Mouse (Mus musculus): Measurements from ENCODE around the gene Tmem30b. TPM values are rescaled to one million over a fixed set of nuclear protein-coding genes. Genes with fewer than 3 reads are reported as not detected.
A peak's percentile ranks its signal among the peaks of the same experiment; 100 is the strongest.
"Not testable (repeated sequence)": the region's sequence is repeated elsewhere in the genome, so short reads cannot be mapped to it uniquely, and the experiment has no call there.

Gene Tmem30b
- polyA plus RNA-seq, 1 experiment from 2014 or later = 2.2 TPM

DNA sequence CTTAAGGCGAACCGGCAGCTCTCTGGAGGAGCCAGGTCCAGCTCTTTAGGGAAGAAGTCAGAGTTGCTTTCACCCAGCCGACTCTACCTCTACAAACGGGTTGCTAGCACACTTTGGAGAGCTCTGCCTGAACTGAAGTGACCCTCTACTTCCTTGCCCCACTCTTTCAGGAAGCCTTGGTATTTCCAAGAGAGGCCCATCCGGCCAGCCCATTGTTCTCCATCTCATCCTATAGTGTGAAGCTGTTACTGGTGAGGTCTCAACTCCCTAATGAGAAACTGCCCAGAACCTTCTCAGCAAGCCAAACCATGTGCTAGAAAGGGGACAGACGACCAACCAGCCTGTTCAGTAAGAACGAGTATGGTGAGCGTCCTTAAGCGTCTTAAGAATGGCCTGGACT, 37.1 kb upstream of the Tmem30b start:
- H3K9ac ChIP-seq = no peak overlapping the region
- H3K36me3 ChIP-seq (replicated peaks) = no peaks in the 10 kb centered on the region
- H3K27me3 ChIP-seq = peaks cover 43% of the 10 kb centered on the region
- no peaks in the 10 kb centered on the region for H3K9me3 ChIP-seq
- H3K4me1 ChIP-seq = peaks cover 20% of the 10 kb centered on the region
- H3K27ac ChIP-seq = no peak overlapping the region
- H3K4me3 ChIP-seq (replicated peaks) = no peak overlapping the region
- no peak overlapping the region for H3K4me2 ChIP-seq
- ATAC-seq (ENCODE audit: low FRiP score) = no peak
- 77% methylated on average over 9 of the region's 9 CpGs for WGBS

DNA sequence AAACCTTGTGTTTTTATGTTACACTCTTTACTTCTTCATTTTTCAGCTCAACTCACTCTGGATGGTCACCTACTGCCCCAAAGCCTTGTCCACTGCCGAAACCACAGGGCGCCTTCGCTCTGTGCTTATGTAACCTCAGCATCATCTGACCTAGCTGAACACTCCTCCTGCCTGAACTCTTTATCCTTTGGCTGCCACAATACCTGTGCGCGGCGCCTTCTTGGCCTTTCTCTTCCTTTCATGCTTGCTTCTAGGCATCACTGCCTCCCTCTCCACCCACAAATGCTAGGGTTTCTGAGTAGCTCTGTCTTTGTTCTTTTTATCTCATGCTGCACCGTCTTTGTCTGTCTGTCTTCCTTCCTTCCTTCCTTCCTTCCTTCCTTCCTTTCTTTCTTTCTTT, 34.6 kb upstream of the Tmem30b start:
- Histone ChIP-seq H3K4me3 (replicated peaks) (no peak overlapping the region), H3K9me3 (no peaks in the 10 kb centered on the region), H3K4me2 (no peak overlapping the region), H3K27ac (no peak overlapping the region), H3K9ac (no peak overlapping the region), H3K27me3 (peaks cover 32% of the 10 kb centered on the region), H3K36me3 (replicated peaks) (no peaks in the 10 kb centered on the region), H3K4me1 (peaks cover 15% of the 10 kb centered on the region)
- WGBS = 82% methylated on average over 7 of the region's 7 CpGs
- ATAC-seq (ENCODE audit: low FRiP score) = no peak

GRCm38 (mm10) chr12:73578141-73578540, 31.9 kb upstream of the Tmem30b start:
- H3K9me3 ChIP-seq = no peaks in the 10 kb centered on the region
- no peak overlapping the region for H3K4me2 ChIP-seq
- ATAC-seq (ENCODE audit: low FRiP score) = no peak
- H3K36me3 ChIP-seq (replicated peaks) = no peaks in the 10 kb centered on the region
- WGBS = 81% methylated on average over 6 of the region's 6 CpGs
- H3K27me3 ChIP-seq = peaks cover 10% of the 10 kb centered on the region
- no peaks in the 10 kb centered on the region for H3K4me1 ChIP-seq
- no peak overlapping the region for H3K27ac ChIP-seq
- H3K4me3 ChIP-seq (replicated peaks) = no peak overlapping the region
- no peak overlapping the region for H3K9ac ChIP-seq

DNA sequence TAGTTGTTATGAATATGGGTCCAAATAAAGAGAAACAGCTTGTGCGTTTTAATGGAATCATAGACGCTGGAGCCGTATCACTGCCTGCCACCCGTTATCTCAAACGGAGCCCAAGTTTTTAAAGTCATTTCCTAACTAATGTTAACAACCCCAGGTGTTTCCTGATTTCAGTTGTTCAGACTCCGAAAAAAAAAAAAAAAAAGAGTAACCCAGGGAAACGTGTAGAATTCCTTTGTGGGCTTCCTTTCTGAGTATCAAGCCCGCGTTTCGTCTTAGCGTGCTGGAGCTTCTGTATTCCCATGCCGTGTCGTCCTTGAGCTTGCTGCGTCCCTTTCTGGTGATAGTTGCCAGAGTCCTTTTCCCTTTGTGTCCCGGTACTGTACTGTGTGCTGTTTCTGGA, 28.4 kb upstream of the Tmem30b start:
- H3K36me3 ChIP-seq (replicated peaks) = no peaks in the 10 kb centered on the region
- ATAC-seq (ENCODE audit: low FRiP score) = no peak
- no peaks in the 10 kb centered on the region for H3K27me3 ChIP-seq
- no peak overlapping the region for H3K4me2 ChIP-seq
- H3K9ac ChIP-seq = no peak overlapping the region
- no peaks in the 10 kb centered on the region for H3K4me1 ChIP-seq
- H3K9me3 ChIP-seq = no peaks in the 10 kb centered on the region
- H3K27ac ChIP-seq = no peak overlapping the region
- H3K4me3 ChIP-seq (replicated peaks) = no peak overlapping the region
- 83% methylated on average over 15 of the region's 15 CpGs for WGBS

- ATAC-seq (ENCODE audit: low FRiP score) = no peak
- H3K4me1 ChIP-seq = peaks cover 9% of the 10 kb centered on the region; the same call in 1 of the 2 replicates
- no peaks in the 10 kb centered on the region for H3K36me3 ChIP-seq (replicated peaks)
- H3K4me3 ChIP-seq (replicated peaks) = peak overlapping the region; percentile 28
- peak overlapping the region; percentile 58 for H3K4me2 ChIP-seq
- H3K9ac ChIP-seq = 0 out of 2 replicates have a peak overlapping the region, but pooled peaks have one; percentile 22
- 75% methylated on average over 11 of the region's 11 CpGs for WGBS
- 0 out of 2 replicates have a peak, but pooled peaks cover 5% of the 10 kb centered on the region for H3K27me3 ChIP-seq
- H3K9me3 ChIP-seq = no peaks in the 10 kb centered on the region
- no peak overlapping the region for H3K27ac ChIP-seq
These were observed 19.4 kb upstream of the Tmem30b start for GRCm38 (mm10) chr12:73565620-73565969.

- Histone ChIP-seq H3K9me3 (no peaks in the 10 kb centered on the region), H3K36me3 (replicated peaks) (no peaks in the 10 kb centered on the region), H3K27ac (no peak overlapping the region), H3K9ac (0 out of 2 replicates have a peak overlapping the region, but pooled peaks have one; percentile 22), H3K4me1 (peaks cover 9% of the 10 kb centered on the region; the same call in 1 of the 2 replicates), H3K27me3 (0 out of 2 replicates have a peak, but pooled peaks cover 5% of the 10 kb centered on the region), H3K4me2 (peak overlapping the region; percentile 58), H3K4me3 (replicated peaks) (peak overlapping the region; percentile 28)
- WGBS = 22% methylated on average over 21 of the region's 21 CpGs
- 0 out of 2 replicates have a peak, but pooled peaks have one; percentile 41 for ATAC-seq (ENCODE audit: low FRiP score)
These were observed 18.8 kb upstream of the Tmem30b start for GRCm38 (mm10) chr12:73564795-73565619.

- H3K9me3 ChIP-seq = no peaks in the 10 kb centered on the region
- H3K4me2 ChIP-seq = no peak overlapping the region
- H3K9ac ChIP-seq = no peak overlapping the region
- peaks cover 9% of the 10 kb centered on the region; the same call in 1 of the 2 replicates for H3K4me1 ChIP-seq
- H3K27ac ChIP-seq = no peak overlapping the region
- no peak for ATAC-seq (ENCODE audit: low FRiP score)
- H3K4me3 ChIP-seq (replicated peaks) = no peak overlapping the region
- WGBS = 14% methylated on average over 10 of the region's 10 CpGs
- no peaks in the 10 kb centered on the region for H3K36me3 ChIP-seq (replicated peaks)
- 0 out of 2 replicates have a peak, but pooled peaks cover 5% of the 10 kb centered on the region for H3K27me3 ChIP-seq
These were observed 18.0 kb upstream of the Tmem30b start for GRCm38 (mm10) chr12:73564176-73564575.

- H3K9me3 ChIP-seq; H3K27me3 ChIP-seq; H3K36me3 ChIP-seq (replicated peaks); ATAC-seq (ENCODE audit: low FRiP score); H3K4me1 ChIP-seq; H3K4me3 ChIP-seq (replicated peaks); H3K9ac ChIP-seq; H3K4me2 ChIP-seq; H3K27ac ChIP-seq: not testable (repeated sequence)
- WGBS = 80% methylated on average over 6 of the region's 6 CpGs
These were observed 16.9 kb upstream of the Tmem30b start for GRCm38 (mm10) chr12:73563122-73563521.

- ATAC-seq (ENCODE audit: low FRiP score) = no peak
- Histone ChIP-seq H3K36me3 (replicated peaks) (no peaks in the 10 kb centered on the region), H3K27me3 (no peaks in the 10 kb centered on the region), H3K27ac (no peak overlapping the region), H3K4me1 (peaks cover 3% of the 10 kb centered on the region; the same call in 1 of the 2 replicates), H3K9ac (no peak overlapping the region), H3K4me2 (no peak overlapping the region), H3K4me3 (replicated peaks) (no peak overlapping the region), H3K9me3 (no peaks in the 10 kb centered on the region)
- 48% methylated on average over 7 of the region's 7 CpGs for WGBS
These were observed 13.9 kb upstream of the Tmem30b start for GRCm38 (mm10) chr12:73560091-73560490.

DNA sequence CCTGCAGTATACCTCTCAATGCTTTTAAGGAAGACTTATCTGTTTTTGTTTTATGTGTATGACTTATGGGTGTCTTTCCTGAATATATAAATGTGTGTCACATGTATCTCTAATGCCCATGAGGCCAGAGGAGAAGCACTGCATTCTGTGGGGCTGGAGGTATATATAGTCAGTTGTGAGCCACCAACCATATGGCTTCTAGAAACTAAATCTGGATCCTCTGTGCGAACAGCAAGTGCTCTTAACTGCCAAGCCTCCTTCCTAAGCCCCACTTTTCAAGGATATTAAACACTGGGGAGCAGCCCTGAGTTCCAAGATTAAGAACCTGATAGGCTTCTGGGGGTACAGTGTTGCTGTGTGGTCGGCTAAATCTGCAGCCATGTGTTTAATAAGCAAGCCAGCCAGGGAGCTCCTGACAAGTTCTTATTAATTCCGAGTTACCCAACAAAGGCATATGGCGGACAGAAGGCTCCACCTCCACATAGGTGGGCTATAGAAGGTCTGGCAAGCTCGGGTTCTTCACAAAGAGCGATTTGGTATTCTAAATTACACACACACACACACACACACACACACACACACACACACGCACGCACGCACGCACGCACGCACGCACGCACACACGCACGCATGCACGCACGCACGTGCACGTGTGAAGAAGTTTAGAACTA, 12.5 kb upstream of the Tmem30b start:
- no peaks in the 10 kb centered on the region for H3K4me1 ChIP-seq
- no peaks in the 10 kb centered on the region for H3K27me3 ChIP-seq
- H3K9ac ChIP-seq = no peak overlapping the region
- WGBS = 93% methylated on average over 20 of the region's 20 CpGs
- no peak for ATAC-seq (ENCODE audit: low FRiP score)
- no peak overlapping the region for H3K4me2 ChIP-seq
- H3K36me3 ChIP-seq (replicated peaks) = no peaks in the 10 kb centered on the region
- H3K27ac ChIP-seq = no peak overlapping the region
- H3K9me3 ChIP-seq = no peaks in the 10 kb centered on the region
- H3K4me3 ChIP-seq (replicated peaks) = no peak overlapping the region

GRCm38 (mm10) chr12:73554155-73554554, 8.0 kb upstream of the Tmem30b start:
- Histone ChIP-seq H3K27me3 (peaks cover 23% of the 10 kb centered on the region), H3K9ac (no peak overlapping the region), H3K9me3 (no peaks in the 10 kb centered on the region), H3K4me3 (replicated peaks) (no peak overlapping the region), H3K4me2 (no peak overlapping the region), H3K4me1 (no peaks in the 10 kb centered on the region), H3K36me3 (replicated peaks) (no peaks in the 10 kb centered on the region), H3K27ac (no peak overlapping the region)
- 6% methylated on average over 5 of the region's 5 CpGs for WGBS
- ATAC-seq (ENCODE audit: low FRiP score) = peak; percentile 41; the same call in 1 of the 2 replicates

DNA sequence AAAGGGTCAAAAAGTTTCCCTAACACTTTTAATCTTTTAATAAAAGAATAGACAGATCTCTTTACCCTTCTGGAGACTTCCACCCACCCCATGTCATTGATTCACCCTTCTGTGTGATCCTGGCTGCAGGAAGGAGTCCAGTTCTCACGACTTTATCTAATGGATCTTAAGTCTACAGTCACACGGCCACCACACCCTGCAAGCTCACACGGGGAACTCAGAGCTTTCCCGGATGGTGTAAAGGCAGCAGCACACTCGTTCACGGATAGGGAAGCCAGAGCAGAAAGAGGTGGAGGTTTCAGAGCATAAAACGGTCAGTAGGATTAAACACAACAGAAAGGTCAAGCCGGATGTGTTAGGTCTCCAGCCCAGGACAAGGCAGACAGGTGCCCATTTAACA, 2.1 kb upstream of the Tmem30b start:
- H3K27me3 ChIP-seq = peaks cover 74% of the 10 kb centered on the region
- peaks cover 14% of the 10 kb centered on the region for H3K4me1 ChIP-seq
- H3K9me3 ChIP-seq = no peaks in the 10 kb centered on the region
- ATAC-seq (ENCODE audit: low FRiP score) = no peak
- H3K4me3 ChIP-seq (replicated peaks) = no peak overlapping the region
- WGBS = 79% methylated on average over 8 of the region's 8 CpGs
- H3K27ac ChIP-seq = no peak overlapping the region
- no peaks in the 10 kb centered on the region for H3K36me3 ChIP-seq (replicated peaks)
- no peak overlapping the region for H3K9ac ChIP-seq
- H3K4me2 ChIP-seq = no peak overlapping the region

Data from forebrain, embryonic 12.5 days (tissue).